Mouse (Mus musculus): Measurements from ENCODE around the gene Frem1.

DNA sequence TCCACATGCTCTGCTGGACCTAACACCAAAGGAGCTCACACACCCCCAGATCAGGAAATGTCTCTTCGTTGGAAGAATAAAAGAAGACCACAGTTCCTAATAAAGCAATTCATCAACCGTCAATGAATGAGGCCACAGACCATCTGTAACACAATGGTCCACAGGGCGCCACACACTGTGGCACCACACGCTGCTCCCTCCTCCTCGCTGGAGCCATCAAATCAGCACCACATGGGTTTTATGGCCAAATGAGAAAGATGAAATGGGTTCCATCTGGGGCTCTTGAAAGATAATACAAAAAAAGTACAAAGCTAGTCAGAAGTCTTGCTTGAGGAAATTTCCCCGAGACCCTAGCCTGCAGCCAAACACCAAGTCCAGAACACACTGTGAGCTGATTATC lies 6.9 kb downstream of the Frem1 start:
- TF ChIP-seq CTCF (IDR thresholded peaks at IDR 0.05; ENCODE audit: low read depth, low read length) (no peak), POLR2AphosphoS5 (IDR thresholded peaks at IDR 0.05; ENCODE audit: insufficient replicate concordance, low read depth, low read length) (no peak), GATA1 (IDR thresholded peaks at IDR 0.05; ENCODE audit: borderline replicate concordance, low read length) (no peak)
